Mouse (Mus musculus) layer of hippocampus, postnatal 25 days (tissue): ENCODE results near the gene Ovol2. TPM values are rescaled to one million over a fixed set of nuclear protein-coding genes. Genes with fewer than 3 reads are reported as not detected.

Experiments used
- DNase-seq, 2 experiments: peaks; one replicate each; pipeline ENCODE4 v3.0.0; 2022; ENCODE audit warnings: mixed read lengths in 2 of 2, low spot score in 1 of 2; ENCODE audit errors: extremely low spot score in 1 of 2
- total RNA-seq, 2 experiments: library from RNA; stranded (reverse); gene quantifications; 2 replicates each; pipeline ENCODE4 v1.2.3; 2021

The Ovol2 gene
- total RNA-seq, 2 experiments from 2014 or later: 0.96 to 1.0 TPM

DNA sequence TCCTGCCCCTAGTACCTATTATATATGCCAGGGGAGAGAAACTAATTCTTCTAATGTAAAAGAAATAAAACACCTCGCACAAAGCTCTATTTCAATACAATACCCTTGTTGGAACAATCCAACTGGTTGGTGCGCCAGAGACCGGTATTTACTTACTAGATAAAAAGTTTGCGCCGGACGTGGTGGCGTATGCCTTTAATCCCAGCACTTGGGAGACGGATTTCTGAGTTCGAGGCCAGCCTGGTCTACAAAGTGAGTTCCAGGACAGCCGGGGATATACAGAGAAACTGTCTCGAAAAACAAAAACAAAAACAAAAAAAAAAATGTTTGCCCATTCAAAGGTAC, 62.7 kb downstream of the Ovol2 start:
- no peak for DNase-seq

DNA sequence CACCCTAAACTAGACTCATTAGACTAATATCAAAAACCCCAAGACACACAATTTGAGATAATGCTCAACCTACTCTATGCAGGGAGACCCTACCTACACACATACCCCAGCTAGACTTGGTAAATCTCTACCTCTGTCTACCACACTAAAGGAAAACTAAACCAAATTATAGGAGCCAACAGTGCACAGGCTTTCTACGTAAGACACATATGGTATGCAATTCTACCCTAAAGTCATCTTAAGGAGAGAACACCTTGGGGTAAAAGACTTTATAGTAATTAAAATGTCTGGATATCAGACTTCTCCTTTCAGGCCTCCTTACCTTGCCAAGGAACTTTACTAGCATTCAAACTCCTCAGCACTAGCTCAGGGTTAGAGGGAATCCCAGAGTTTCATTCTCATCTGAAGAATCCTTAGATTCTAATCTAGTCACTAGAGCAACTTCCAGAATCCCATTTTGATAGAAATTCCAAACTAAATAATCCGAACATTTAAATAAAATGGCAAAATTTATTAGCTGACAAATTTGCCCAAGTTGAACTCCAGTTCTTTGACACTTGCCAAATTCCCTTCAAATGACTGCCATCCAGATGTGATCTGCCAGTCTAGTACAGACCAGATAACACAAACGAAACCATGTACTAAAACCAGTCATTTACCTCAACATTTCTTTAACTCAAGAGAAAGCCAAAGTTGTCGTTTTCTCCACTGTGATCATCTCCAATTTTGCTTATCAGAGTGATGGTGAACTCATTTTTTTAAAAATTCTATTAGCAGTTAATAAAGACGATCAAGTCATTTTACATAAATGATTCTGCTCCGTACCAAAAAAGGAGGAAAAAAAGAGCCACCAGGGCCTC, 63.3 kb downstream of the Ovol2 start:
- DNase-seq: no peak

DNA sequence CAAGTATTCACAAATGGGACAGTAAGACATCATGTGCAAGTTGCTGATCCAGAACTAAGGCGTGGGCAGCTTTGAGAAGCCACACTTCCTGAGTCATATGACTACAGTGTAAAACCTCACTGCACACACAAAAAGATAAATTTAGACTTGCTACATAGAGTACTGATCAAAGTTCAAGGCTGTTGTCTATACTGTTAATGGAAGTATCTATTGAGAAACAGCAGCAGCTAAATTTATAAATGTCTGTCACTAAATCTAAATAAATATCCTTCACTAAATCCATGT, 64.3 kb downstream of the Ovol2 start:
- DNase-seq: no peak

DNA sequence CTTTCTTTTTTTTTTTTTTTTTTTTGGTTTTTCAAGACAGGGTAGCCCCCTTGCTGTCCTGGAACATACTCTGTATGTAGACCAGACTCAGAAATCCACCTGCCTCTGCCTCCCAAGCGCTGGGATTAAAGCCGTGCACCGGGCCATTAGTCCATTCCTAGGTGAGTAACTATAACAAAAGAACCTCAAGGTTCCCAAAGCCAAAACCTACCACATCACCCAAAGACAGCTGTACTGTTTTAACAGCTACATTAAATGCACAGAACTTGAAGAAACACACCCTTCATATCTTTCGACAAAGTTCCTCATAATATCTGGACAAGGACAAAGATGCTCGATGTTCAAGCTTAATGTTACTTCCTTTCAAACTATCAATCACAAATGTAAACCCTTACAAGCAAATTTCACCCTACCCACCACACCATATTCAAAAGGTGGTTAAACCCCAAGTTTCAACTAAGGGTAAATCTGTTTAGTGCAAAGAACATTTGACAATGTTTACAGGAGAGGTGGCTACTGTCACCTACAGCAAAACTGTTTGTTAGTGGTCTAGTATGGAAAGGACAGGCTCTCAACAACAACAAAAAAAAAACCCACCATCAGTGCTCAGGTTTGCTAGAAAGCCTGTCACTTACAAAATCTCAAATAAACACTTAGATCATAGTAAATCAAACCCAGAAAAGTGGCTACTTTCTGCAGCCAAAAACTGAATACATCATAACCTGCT, 64.8 kb downstream of the Ovol2 start:
- no peak for DNase-seq

DNA sequence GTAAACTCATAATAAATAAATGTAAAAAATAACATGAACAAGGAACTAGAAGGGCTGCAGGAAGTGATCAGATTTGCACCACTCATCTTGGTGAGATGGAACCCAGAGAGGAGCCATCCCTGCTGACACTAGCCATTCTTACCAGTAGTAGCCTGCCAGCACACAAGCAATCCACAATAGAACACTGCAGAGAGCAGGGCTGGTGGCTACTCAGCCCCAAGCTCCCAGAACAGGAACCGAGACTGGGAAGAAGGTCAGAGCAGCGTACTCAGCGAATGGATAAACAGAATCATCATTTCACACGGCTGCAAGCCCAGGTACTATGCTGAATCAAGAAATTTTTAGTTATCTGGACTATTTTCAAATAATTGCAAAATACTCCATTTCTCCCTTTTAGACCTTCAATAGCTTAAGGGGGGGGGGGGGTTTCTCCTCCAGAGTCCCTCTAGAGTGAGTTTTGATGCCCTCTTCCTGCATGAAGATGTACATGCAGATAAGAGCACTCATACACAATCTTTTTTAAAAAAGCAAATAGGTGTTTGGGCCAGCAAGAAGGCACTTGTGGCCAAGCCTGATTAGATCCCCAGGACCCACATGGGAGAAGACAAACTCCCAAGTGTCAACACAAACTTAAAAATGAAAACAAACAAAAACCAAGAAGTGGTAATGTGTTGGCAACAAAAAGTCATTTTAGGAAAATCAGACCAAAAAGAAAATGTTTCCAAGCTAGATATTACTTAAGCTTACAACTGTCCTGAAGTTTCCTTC, 65.8 kb downstream of the Ovol2 start:
- no peak for DNase-seq

DNA sequence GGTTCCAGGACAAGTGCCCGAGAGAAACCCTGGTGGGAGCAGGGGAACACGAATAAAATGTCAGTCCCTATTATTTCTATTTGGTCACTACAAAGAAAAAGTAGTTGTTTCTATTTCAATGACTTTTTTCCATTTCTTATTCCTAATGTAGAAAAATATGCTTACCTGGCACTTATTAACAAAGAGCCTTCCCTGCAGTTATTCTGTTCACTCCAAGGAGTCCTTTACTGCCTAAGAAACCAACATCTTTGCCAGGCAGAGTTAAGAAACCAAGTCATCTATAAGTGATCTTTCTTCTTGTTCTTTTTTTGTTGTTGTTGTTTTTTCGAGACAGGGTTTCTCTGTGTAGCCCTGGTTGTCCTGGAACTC, 66.8 kb downstream of the Ovol2 start:
- DNase-seq: no peak

DNA sequence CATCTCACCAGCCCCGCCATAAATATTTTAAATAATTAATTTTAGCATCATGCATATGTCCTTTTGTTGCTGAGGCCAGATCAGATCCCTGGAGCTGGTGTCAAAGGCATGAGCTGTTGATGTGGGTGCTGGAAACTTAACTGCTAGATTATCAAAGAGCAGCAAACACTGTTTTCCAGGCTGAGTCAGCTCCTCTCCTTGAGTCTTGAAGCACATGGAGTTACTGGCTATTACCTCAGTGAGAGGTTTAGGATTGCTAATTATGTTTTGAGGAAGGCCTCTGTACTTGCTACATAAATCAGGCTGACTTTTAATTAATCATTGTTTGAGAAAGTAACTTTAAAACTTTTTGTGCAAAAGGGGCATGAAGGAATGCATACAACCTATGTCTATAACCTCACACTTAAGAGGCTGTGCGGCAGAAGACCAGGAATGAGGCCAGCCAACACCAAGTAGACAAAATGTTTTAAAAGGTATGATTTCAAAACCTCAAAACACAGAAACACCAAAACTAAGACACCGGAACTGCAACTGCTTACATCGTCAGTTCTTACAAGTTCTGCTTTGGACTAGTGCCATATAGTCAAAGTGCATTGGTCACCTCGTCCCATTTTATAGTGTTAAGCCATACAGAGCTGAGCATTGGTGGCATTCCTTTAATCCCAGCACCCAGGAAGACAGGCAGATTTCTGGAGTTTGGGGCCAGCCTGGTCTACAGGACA, 67.4 kb downstream of the Ovol2 start:
- DNase-seq: no peak

DNA sequence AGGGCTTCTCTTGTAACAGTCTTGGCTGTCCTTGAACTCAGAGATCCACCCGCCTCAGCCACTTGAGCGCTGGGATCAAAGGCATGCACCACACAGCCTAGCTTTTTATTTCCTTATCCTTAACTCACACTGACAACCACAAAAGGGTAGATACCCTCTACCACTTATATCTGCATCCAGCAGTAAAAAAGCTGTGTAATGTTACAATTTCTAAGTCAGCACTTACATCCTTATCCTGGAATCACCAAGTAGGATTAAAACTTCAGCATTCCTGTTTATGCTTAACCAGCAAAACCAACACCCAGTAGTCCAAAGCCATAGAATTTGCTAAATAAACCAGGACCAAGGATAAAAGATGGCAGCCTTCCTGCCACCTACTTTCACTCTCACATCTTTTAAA, 69.1 kb downstream of the Ovol2 start:
- no peak for DNase-seq

Other genes starting within 250 kb of the Ovol2 start
- 1 to 10 TPM; 4.7 to 5.4 TPM for gene Mgme1, start 61.5 kb downstream of the Ovol2 start, total RNA-seq
- 10 to 100 TPM; 71.2 to 71.4 TPM for gene Snx5, start 61.2 kb downstream of the Ovol2 start, total RNA-seq
- gene Kat14, start 36.8 kb upstream of the Ovol2 start, total RNA-seq: 10 to 100 TPM; 30.9 to 31.4 TPM
- 1 to 10 TPM; 2.8 to 8.3 TPM for gene Pet117, start 36.9 kb upstream of the Ovol2 start, total RNA-seq
- gene Dzank1, start 195.3 kb upstream of the Ovol2 start, total RNA-seq: 100 to 1,000 TPM; 115 to 122 TPM
- gene Polr3f, start 195.6 kb upstream of the Ovol2 start, total RNA-seq: 10 to 100 TPM; 23.4 to 29.2 TPM
- gene Rbbp9, start 218.7 kb upstream of the Ovol2 start, total RNA-seq: 10 to 100 TPM; 27.9 to 31.8 TPM
- 10 to 100 TPM; 47.0 to 53.1 TPM for gene Sec23b, start 224.1 kb upstream of the Ovol2 start, total RNA-seq